Mouse (Mus musculus) neural tube, embryonic 15.5 days (tissue): ENCODE data around the gene Fa2h. TPM values are rescaled to one million over a fixed set of nuclear protein-coding genes. Genes with fewer than 3 reads are reported as not detected.

ENCODE experiments used
- polyA plus RNA-seq: library from polyadenylated mRNA; unstranded; fragments of >200 nt; fragmentation: Nextera tagmentation; extraction: Ambion mirVana; gene quantifications from 2 replicates; pipeline ENCODE4 v1.2.1, GENCODE M21; 2015

The Fa2h gene
- polyA plus RNA-seq, 1 experiment from 2014 or later: 0.86 TPM

Other genes with a start within 250 kb of the Fa2h start
- gene Glg1, start 134.6 kb downstream of the Fa2h start, polyA plus RNA-seq: 61.0 and 63.6 TPM in 2 replicates
- gene Rfwd3, start 93.6 kb downstream of the Fa2h start, polyA plus RNA-seq: 18.9 and 28.6 TPM in 2 replicates
- 0.29 and 1.1 TPM in 2 replicates for gene Mlkl, start 55.6 kb downstream of the Fa2h start, polyA plus RNA-seq
- 8.0 and 8.1 TPM in 2 replicates for gene Wdr59, start 128.3 kb upstream of the Fa2h start, polyA plus RNA-seq
- 80.3 and 93.3 TPM in 2 replicates for gene Znrf1, start 142.3 kb upstream of the Fa2h start, polyA plus RNA-seq
- 0.93 and 1.5 TPM in 2 replicates for gene Ldhd, start 236.6 kb upstream of the Fa2h start, polyA plus RNA-seq
- gene Zfp1, start 249.6 kb upstream of the Fa2h start, polyA plus RNA-seq: 26.9 TPM in 2 replicates